Mouse (Mus musculus) hindbrain, embryonic 15.5 days (tissue): Measurements from ENCODE around the gene Sept14. TPM values are rescaled to one million over a fixed set of nuclear protein-coding genes. Genes with fewer than 3 reads are reported as not detected.
"Not testable (repeated sequence)": the region's sequence is repeated elsewhere in the genome, so short reads cannot be mapped to it uniquely, and the experiment has no call there.

Experiments used
- ATAC-seq: fragments of 200-750 bp; cut with Nextera tagmentation; 2 replicates; pipeline ENCODE4 v1.8.0; 2017; ENCODE audit warnings: low read depth, moderate number of reproducible peaks, moderate TSS enrichment; ENCODE audit not compliant: low FRiP score
- H3K27ac ChIP-seq: fragments of 300-500 bp; sonication (generic); replicated peaks from 2 replicates; pipeline ENCODE4 v1.5.1; 2015; ENCODE audit warnings: mild to moderate bottlenecking, inconsistent platforms
- H3K27me3 ChIP-seq: fragments of 300-500 bp; sonication (generic); 2 replicates; pipeline ENCODE4 v1.6.1; 2015; ENCODE audit warnings: control low read depth, inconsistent platforms
- H3K36me3 ChIP-seq: fragments of 300-500 bp; sonication (generic); 2 replicates; pipeline ENCODE4 v1.6.1; 2015; ENCODE audit warnings: control low read depth, inconsistent platforms
- H3K4me1 ChIP-seq: fragments of 300-500 bp; sonication (generic); replicated peaks from 2 replicates; pipeline ENCODE4 v1.6.1; 2015; ENCODE audit warnings: control low read depth, inconsistent platforms
- H3K4me2 ChIP-seq: fragments of 300-500 bp; sonication (generic); 2 replicates; pipeline ENCODE4 v1.6.1; 2015; ENCODE audit warnings: moderate library complexity, mild to moderate bottlenecking, inconsistent platforms
- H3K4me3 ChIP-seq: fragments of 300-500 bp; sonication (generic); 2 replicates; pipeline ENCODE4 v1.5.1; 2015; ENCODE audit warnings: mild to moderate bottlenecking, inconsistent platforms
- H3K9ac ChIP-seq: fragments of 300-500 bp; sonication (generic); 2 replicates; pipeline ENCODE4 v1.6.1; 2015; ENCODE audit warnings: inconsistent platforms
- H3K9me3 ChIP-seq: fragments of 300-500 bp; sonication (generic); 2 replicates; pipeline ENCODE4 v1.6.1; 2016; ENCODE audit warnings: control low read depth, inconsistent platforms
- WGBS: fragments of 180-500 bp; shearing (Covaris S2); methylation state at CpG from one replicate; pipeline ENCODE4 v1.1.7; 2015; 5-methylcytosine and 5-hydroxymethylcytosine counted together
- polyA plus RNA-seq: library from polyadenylated mRNA; unstranded; fragments of >200 nt; fragmentation: Nextera tagmentation; extraction: Ambion mirVana; gene quantifications from 2 replicates; pipeline ENCODE4 v1.2.1, GENCODE M21; 2015

Sept14 gene
- polyA plus RNA-seq, 1 experiment from 2014 or later: not detected

- H3K4me1 ChIP-seq: peaks cover 8% of the 10 kb centered on the region
- no peak overlapping the region for H3K4me2 ChIP-seq
- ATAC-seq: no peak
- 88% methylated on average over 3 of the region's 3 CpGs for WGBS
- H3K27ac ChIP-seq: no peak overlapping the region
- H3K9ac ChIP-seq: no peak overlapping the region
- H3K4me3 ChIP-seq: no peak overlapping the region
- H3K36me3 ChIP-seq: peaks cover 23% of the 10 kb centered on the region
- no peaks in the 10 kb centered on the region for H3K27me3 ChIP-seq
- no peaks in the 10 kb centered on the region for H3K9me3 ChIP-seq
Observed at GRCm38 (mm10) chr5:129720176-129720575, 11.9 kb upstream of the Sept14 start.

GRCm38 (mm10) chr5:129717016-129717415 is 8.7 kb upstream of the Sept14 start:
- Histone ChIP-seq H3K4me2 (no peak overlapping the region), H3K9ac (no peak overlapping the region), H3K4me3 (no peak overlapping the region), H3K36me3 (peaks cover 23% of the 10 kb centered on the region), H3K4me1 (peaks cover 11% of the 10 kb centered on the region), H3K9me3 (no peaks in the 10 kb centered on the region), H3K27ac (no peak overlapping the region), H3K27me3 (no peaks in the 10 kb centered on the region)
- WGBS: 86% methylated on average over 9 of the region's 9 CpGs
- ATAC-seq: no peak

GRCm38 (mm10) chr5:129715326-129715861 is 7.1 kb upstream of the Sept14 start, which contains the start of gene Mrps17:
Mrps17 (plus strand) TSS chr5:129715497.
- ATAC-seq: peak; percentile 98
- Histone ChIP-seq H3K4me3 (peak within 1 kb of the TSS; percentile 96), H3K4me1 (peaks cover 11% of the 10 kb centered on the region), H3K36me3 (peaks cover 23% of the 10 kb centered on the region), H3K27ac (peak within 1 kb of the TSS; percentile 75; the same call in 1 of the 2 replicates), H3K4me2 (peak within 1 kb of the TSS; percentile 89), H3K27me3 (no peaks in the 10 kb centered on the region), H3K9ac (peak within 1 kb of the TSS; percentile 82), H3K9me3 (no peaks in the 10 kb centered on the region)
- WGBS: under 1% methylated on average over 33 of the region's 33 CpGs

GRCm38 (mm10) chr5:129703368-129703767 is 4.9 kb downstream of the Sept14 start:
- no peak overlapping the region for H3K9ac ChIP-seq

GRCm38 (mm10) chr5:129701706-129702105 is 6.6 kb downstream of the Sept14 start:
- H3K4me1 ChIP-seq: no peaks in the 10 kb centered on the region
- H3K4me2 ChIP-seq: no peak overlapping the region
- H3K4me3 ChIP-seq: no peak overlapping the region
- H3K36me3 ChIP-seq: no peaks in the 10 kb centered on the region
- no peaks in the 10 kb centered on the region for H3K9me3 ChIP-seq
- ATAC-seq: no peak
- WGBS: 79% methylated on average over 1 of the region's 1 CpGs
- H3K27ac ChIP-seq: no peak overlapping the region
- H3K27me3 ChIP-seq: 0 out of 2 replicates have a peak, but pooled peaks cover 6% of the 10 kb centered on the region
- H3K9ac ChIP-seq: no peak overlapping the region

More at GRCm38 (mm10) chr5:129703368-129703767, 4.9 kb downstream of the Sept14 start:
- ATAC-seq: no peak
- no peaks in the 10 kb centered on the region for H3K4me1 ChIP-seq
- H3K4me3 ChIP-seq: no peak overlapping the region
- no peak overlapping the region for H3K4me2 ChIP-seq
- H3K36me3 ChIP-seq: no peaks in the 10 kb centered on the region
- 0 out of 2 replicates have a peak, but pooled peaks cover 4% of the 10 kb centered on the region for H3K27me3 ChIP-seq
- H3K9me3 ChIP-seq: no peaks in the 10 kb centered on the region
- H3K27ac ChIP-seq: no peak overlapping the region

- 40% methylated on average over 2 of the region's 2 CpGs for WGBS
- H3K9ac ChIP-seq: no peak overlapping the region
- H3K27ac ChIP-seq: no peak overlapping the region
- H3K4me3 ChIP-seq: no peak overlapping the region
- 0 out of 2 replicates have a peak, but pooled peaks cover 8% of the 10 kb centered on the region for H3K27me3 ChIP-seq
- no peaks in the 10 kb centered on the region for H3K4me1 ChIP-seq
- ATAC-seq: no peak
- H3K9me3 ChIP-seq: no peaks in the 10 kb centered on the region
- no peak overlapping the region for H3K4me2 ChIP-seq
- no peaks in the 10 kb centered on the region for H3K36me3 ChIP-seq
Observed at GRCm38 (mm10) chr5:129700506-129700905, 7.8 kb downstream of the Sept14 start.

GRCm38 (mm10) chr5:129690528-129690927 is 17.8 kb downstream of the Sept14 start:
- Histone ChIP-seq H3K27ac (no peak overlapping the region), H3K4me2 (no peak overlapping the region), H3K27me3 (no peaks in the 10 kb centered on the region), H3K4me3 (no peak overlapping the region), H3K4me1 (no peaks in the 10 kb centered on the region), H3K9ac (no peak overlapping the region), H3K36me3 (no peaks in the 10 kb centered on the region), H3K9me3 (no peaks in the 10 kb centered on the region)
- WGBS: 87% methylated on average over 3 of the region's 3 CpGs
- ATAC-seq: no peak

GRCm38 (mm10) chr5:129687621-129688020 is 20.7 kb downstream of the Sept14 start:
- H3K4me2 ChIP-seq: no peak overlapping the region
- H3K9me3 ChIP-seq: no peaks in the 10 kb centered on the region
- ATAC-seq: no peak
- no peaks in the 10 kb centered on the region for H3K27me3 ChIP-seq
- H3K36me3 ChIP-seq: no peaks in the 10 kb centered on the region
- H3K4me3 ChIP-seq: no peak overlapping the region
- no peak overlapping the region for H3K27ac ChIP-seq
- 89% methylated on average over 7 of the region's 7 CpGs for WGBS
- H3K4me1 ChIP-seq: no peaks in the 10 kb centered on the region
- no peak overlapping the region for H3K9ac ChIP-seq

- not testable (repeated sequence) for H3K4me1 ChIP-seq, ATAC-seq, H3K4me3 ChIP-seq, H3K27ac ChIP-seq, H3K27me3 ChIP-seq, H3K4me2 ChIP-seq, H3K9me3 ChIP-seq, H3K36me3 ChIP-seq, H3K9ac ChIP-seq
- 85% methylated on average over 5 of the region's 5 CpGs for WGBS
Observed at GRCm38 (mm10) chr5:129685141-129685540, 23.2 kb downstream of the Sept14 start.

- peak within 1 kb of the TSS; percentile 74 for H3K27ac ChIP-seq
- H3K4me1 ChIP-seq: peaks cover 12% of the 10 kb centered on the region
- no peaks in the 10 kb centered on the region for H3K27me3 ChIP-seq
- H3K36me3 ChIP-seq: no peaks in the 10 kb centered on the region
- WGBS: 1% methylated on average over 23 of the region's 23 CpGs
- H3K4me2 ChIP-seq: peak within 1 kb of the TSS; percentile 93
- ATAC-seq: peak; percentile 92
- peak within 1 kb of the TSS; percentile 87 for H3K4me3 ChIP-seq
- H3K9me3 ChIP-seq: no peaks in the 10 kb centered on the region
- H3K9ac ChIP-seq: peak within 1 kb of the TSS; percentile 89
Observed at GRCm38 (mm10) chr5:129670036-129670458, 38.3 kb downstream of the Sept14 start, which contains the start of gene Zfp11. Zfp11 (minus strand) TSS chr5:129670099.

- Histone ChIP-seq H3K9me3 (no peaks in the 10 kb centered on the region), H3K36me3 (no peaks in the 10 kb centered on the region), H3K4me2 (peak overlapping the region; percentile 93), H3K9ac (peak overlapping the region; percentile 89), H3K4me1 (peaks cover 12% of the 10 kb centered on the region), H3K4me3 (peak overlapping the region; percentile 87), H3K27ac (peak overlapping the region; percentile 74), H3K27me3 (no peaks in the 10 kb centered on the region)
- ATAC-seq: peak; percentile 73; the same call in 1 of the 2 replicates
- WGBS: under 1% methylated on average over 31 of the region's 31 CpGs
Observed at GRCm38 (mm10) chr5:129669453-129670035, 38.8 kb downstream of the Sept14 start.

- Histone ChIP-seq H3K9me3 (no peaks in the 10 kb centered on the region), H3K4me1 (peaks cover 12% of the 10 kb centered on the region), H3K27me3 (no peaks in the 10 kb centered on the region), H3K4me3 (no peak overlapping the region), H3K9ac (no peak overlapping the region), H3K4me2 (no peak overlapping the region), H3K36me3 (no peaks in the 10 kb centered on the region), H3K27ac (no peak overlapping the region)
- 88% methylated on average over 4 of the region's 4 CpGs for WGBS
- no peak for ATAC-seq
Observed at GRCm38 (mm10) chr5:129667851-129668250, 40.5 kb downstream of the Sept14 start.
